Mouse (Mus musculus) forebrain, embryonic 14.5 days (tissue): ENCODE results near the gene Cxcl17. TPM values are rescaled to one million over a fixed set of nuclear protein-coding genes. Genes with fewer than 3 reads are reported as not detected.

ENCODE experiments used
- ATAC-seq: fragments of 200-750 bp; cut with Nextera tagmentation; 2 replicates; pipeline ENCODE4 v1.8.0; 2017; ENCODE audit warnings: mild to moderate bottlenecking, moderate library complexity
- DNase-seq: peaks from one replicate; pipeline ENCODE4 v3.0.0-alpha.2; 2015; ENCODE audit warnings: low spot score
- H3K27ac ChIP-seq: fragments of 300-500 bp; sonication (generic); 2 replicates; pipeline ENCODE4 v1.5.1; 2014; ENCODE audit warnings: low read depth, mild to moderate bottlenecking, control low read depth, low read length, moderate library complexity
- H3K27me3 ChIP-seq: fragments of 300-500 bp; sonication (generic); replicated peaks from 2 replicates; pipeline ENCODE4 v1.6.1; 2014; ENCODE audit warnings: low read length, control low read depth, mixed read lengths; ENCODE audit not compliant: control insufficient read depth, insufficient read depth
- H3K36me3 ChIP-seq: fragments of 300-500 bp; sonication (generic); 2 replicates; pipeline ENCODE4 v1.6.1; 2014; ENCODE audit warnings: low read length, control low read depth; ENCODE audit not compliant: control insufficient read depth, insufficient read depth
- H3K4me1 ChIP-seq: fragments of 300-500 bp; sonication (generic); 2 replicates; pipeline ENCODE4 v1.6.1; 2014; ENCODE audit warnings: antibody characterized with exemption, low read length, control low read depth; ENCODE audit not compliant: control insufficient read depth, insufficient read depth
- H3K4me2 ChIP-seq: fragments of 300-500 bp; sonication (generic); 2 replicates; pipeline ENCODE4 v1.6.1; 2014; ENCODE audit warnings: mild to moderate bottlenecking, control low read depth, low read length
- H3K4me3 ChIP-seq: fragments of 300-500 bp; sonication (generic); 2 replicates; pipeline ENCODE4 v1.5.1; 2014; ENCODE audit warnings: low read depth, low read length, control low read depth
- H3K9ac ChIP-seq: fragments of 300-500 bp; sonication (generic); 2 replicates; pipeline ENCODE4 v1.6.1; 2014; ENCODE audit warnings: mild to moderate bottlenecking, low read length, control low read depth, moderate library complexity
- H3K9me3 ChIP-seq: fragments of 300-500 bp; sonication (generic); replicated peaks from 2 replicates; pipeline ENCODE4 v1.6.1; 2016; ENCODE audit warnings: low read length, control low read depth, mixed read lengths; ENCODE audit not compliant: control insufficient read depth
- WGBS: fragments of 180-500 bp; shearing (Covaris S2); extraction: QIAGEN DNeasy Blood & Tissue Kit; methylation state at CpG from one replicate; pipeline ENCODE4 v1.1.7; 2014; 5-methylcytosine and 5-hydroxymethylcytosine counted together
- polyA plus RNA-seq: library from polyadenylated mRNA; unstranded; fragments of >200 nt; fragmentation: Nextera tagmentation; extraction: Ambion mirVana; gene quantifications from 2 replicates; pipeline ENCODE4 v1.2.1, GENCODE M21; 2014

Cxcl17 gene
- polyA plus RNA-seq, 1 experiment from 2014 or later = not detected

- peak; percentile 98 for DNase-seq
- H3K36me3 ChIP-seq = no peaks in the 10 kb centered on the region
- peak overlapping the region; percentile 56 for H3K4me3 ChIP-seq
These were observed 16.8 kb downstream of the Cxcl17 start for GRCm38 (mm10) chr7:25395558-25396521.

DNA sequence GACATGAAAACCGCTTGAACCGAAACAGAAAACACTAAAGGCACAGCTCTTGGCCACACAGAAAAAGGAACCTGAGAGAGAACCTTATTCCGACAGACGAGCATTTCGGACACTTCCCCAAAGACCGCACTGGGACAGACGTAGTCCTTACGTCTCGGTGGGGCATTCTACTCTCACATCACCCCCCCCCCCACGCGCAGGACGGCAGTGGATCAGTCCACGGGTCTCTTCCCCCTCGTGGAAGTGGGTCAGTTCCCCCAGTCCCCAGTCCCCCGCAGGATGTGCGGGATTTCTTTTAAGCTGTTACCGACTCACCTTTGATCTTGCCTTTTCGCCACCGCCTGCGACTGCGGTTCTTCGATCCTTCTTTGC, 17.5 kb downstream of the Cxcl17 start:
- DNase-seq = no peak
- 2% methylated on average over 21 of the region's 22 CpGs for WGBS

More at GRCm38 (mm10) chr7:25395558-25396521, 16.8 kb downstream of the Cxcl17 start:
- peak overlapping the region; percentile 62 for H3K4me2 ChIP-seq
- H3K27ac ChIP-seq = peak overlapping the region; percentile 22; the same call in 1 of the 2 replicates
- peak overlapping the region; percentile 73 for H3K9ac ChIP-seq
- H3K27me3 ChIP-seq = no peaks in the 10 kb centered on the region
- H3K4me1 ChIP-seq = peaks cover 14% of the 10 kb centered on the region
- peak; percentile 98 for ATAC-seq
- 7% methylated on average over 50 of the region's 52 CpGs for WGBS
- H3K9me3 ChIP-seq = no peaks in the 10 kb centered on the region

DNA sequence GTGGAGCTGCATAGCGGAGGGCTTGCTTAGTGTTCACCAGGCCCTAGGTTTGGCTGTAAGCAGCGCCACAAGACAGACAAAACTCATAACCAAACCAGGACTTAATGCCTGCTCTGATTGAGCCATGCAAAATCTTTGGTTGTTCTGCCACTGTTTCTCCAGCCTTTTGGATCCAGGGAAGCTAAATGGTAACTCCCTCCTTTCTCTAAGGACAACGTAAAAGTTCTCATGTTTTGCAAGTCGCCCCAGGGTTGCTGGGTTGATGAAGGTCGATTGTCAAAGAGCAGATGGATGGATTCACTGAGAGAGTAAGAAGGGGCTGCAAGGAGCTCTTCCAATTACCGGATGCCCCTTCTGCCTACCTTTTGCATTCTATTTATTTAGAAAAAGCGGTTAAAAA, 17.9 kb downstream of the Cxcl17 start:
- H3K4me2 ChIP-seq = peak overlapping the region; percentile 62
- peak overlapping the region; percentile 73 for H3K9ac ChIP-seq
- ATAC-seq (no peak), DNase-seq (no peak)
- no peak overlapping the region for H3K27ac ChIP-seq
- no peaks in the 10 kb centered on the region for H3K9me3 ChIP-seq
- peak overlapping the region; percentile 56 for H3K4me3 ChIP-seq
- no peaks in the 10 kb centered on the region for H3K36me3 ChIP-seq
- no peaks in the 10 kb centered on the region for H3K27me3 ChIP-seq
- 16% methylated on average over 7 of the region's 7 CpGs for WGBS
- H3K4me1 ChIP-seq = peaks cover 14% of the 10 kb centered on the region

More for the DNA sequence above, 17.5 kb downstream of the Cxcl17 start:
- no peaks in the 10 kb centered on the region for H3K27me3 ChIP-seq
- no peak for ATAC-seq
- H3K27ac ChIP-seq = no peak overlapping the region; the same call in 1 of the 2 replicates
- peaks cover 14% of the 10 kb centered on the region for H3K4me1 ChIP-seq
- peak overlapping the region; percentile 62 for H3K4me2 ChIP-seq
- H3K4me3 ChIP-seq = peak overlapping the region; percentile 56
- no peaks in the 10 kb centered on the region for H3K36me3 ChIP-seq
- H3K9me3 ChIP-seq = no peaks in the 10 kb centered on the region
- H3K9ac ChIP-seq = peak overlapping the region; percentile 73

DNA sequence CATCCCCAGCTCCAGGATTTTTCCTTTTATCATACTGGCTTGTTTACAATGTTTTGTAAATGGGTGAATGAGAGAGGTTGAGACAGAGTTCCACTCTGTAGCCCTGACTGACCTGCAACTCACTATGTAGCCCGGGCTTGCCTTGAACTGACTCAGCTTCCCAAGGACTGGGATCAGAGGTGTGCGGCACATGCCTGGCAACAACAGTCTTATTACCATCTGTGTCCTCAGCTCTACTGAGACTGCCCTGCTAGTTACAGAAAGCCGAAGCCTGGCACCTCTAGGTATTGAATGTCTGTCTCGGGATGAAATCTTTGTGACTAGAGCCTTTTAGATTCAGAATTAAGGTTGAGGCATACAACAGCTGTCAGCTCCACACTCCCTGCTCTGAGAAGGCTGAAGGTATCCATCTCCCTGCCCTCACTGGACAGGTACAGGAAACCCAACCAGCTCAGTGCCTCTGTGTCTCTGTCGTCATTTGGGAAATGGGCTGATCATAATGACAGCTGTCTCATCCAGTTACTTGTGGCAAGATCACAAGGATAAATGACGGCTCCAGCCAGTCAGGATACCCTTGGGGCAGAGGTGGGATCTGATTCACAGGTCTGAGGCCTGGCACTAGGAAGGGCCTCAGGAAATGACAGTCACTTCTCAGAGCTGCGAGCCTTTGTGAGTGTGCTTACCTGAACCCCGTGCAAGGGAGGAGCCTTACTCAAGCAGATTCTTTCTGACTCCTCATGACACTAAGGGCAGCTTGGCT, 19.1 kb downstream of the Cxcl17 start:
- peaks cover 14% of the 10 kb centered on the region for H3K4me1 ChIP-seq
- H3K9me3 ChIP-seq = no peaks in the 10 kb centered on the region
- 76% methylated on average over 8 of the region's 8 CpGs for whole genome bisulfite sequencing
- peak overlapping the region; percentile 56; the same call in 1 of the 2 replicates for H3K4me3 ChIP-seq
- H3K27me3 ChIP-seq = no peaks in the 10 kb centered on the region
- H3K36me3 ChIP-seq = peaks cover 2% of the 10 kb centered on the region; the same call in 1 of the 2 replicates
- DNase-seq (no peak), ATAC-seq (no peak)
- peak overlapping the region; percentile 62 for H3K4me2 ChIP-seq
- H3K9ac ChIP-seq = peak overlapping the region; percentile 0
- H3K27ac ChIP-seq = no peak overlapping the region

- Histone ChIP-seq H3K4me3 (no peak overlapping the region), H3K9ac (peak overlapping the region; percentile 29; the same call in 1 of the 2 replicates), H3K36me3 (peaks cover 9% of the 10 kb centered on the region), H3K4me2 (no peak overlapping the region), H3K27ac (no peak overlapping the region), H3K4me1 (peaks cover 14% of the 10 kb centered on the region), H3K27me3 (no peaks in the 10 kb centered on the region), H3K9me3 (no peaks in the 10 kb centered on the region)
- WGBS = 28% methylated on average over 7 of the region's 7 CpGs
- no peak for DNase-seq
- ATAC-seq = no peak
These were observed 19.8 kb downstream of the Cxcl17 start for GRCm38 (mm10) chr7:25392851-25393250.

- WGBS = 59% methylated on average over 2 of the region's 2 CpGs
- Histone ChIP-seq H3K9me3 (no peaks in the 10 kb centered on the region), H3K36me3 (peaks cover 18% of the 10 kb centered on the region), H3K4me1 (peaks cover 14% of the 10 kb centered on the region), H3K27ac (no peak overlapping the region), H3K9ac (0 out of 2 replicates have a peak overlapping the region, but pooled peaks have one; percentile 1), H3K4me3 (no peak overlapping the region), H3K27me3 (no peaks in the 10 kb centered on the region), H3K4me2 (no peak overlapping the region)
- no peak for ATAC-seq
- DNase-seq = no peak
These were observed 20.7 kb downstream of the Cxcl17 start for GRCm38 (mm10) chr7:25391856-25392453.

DNA sequence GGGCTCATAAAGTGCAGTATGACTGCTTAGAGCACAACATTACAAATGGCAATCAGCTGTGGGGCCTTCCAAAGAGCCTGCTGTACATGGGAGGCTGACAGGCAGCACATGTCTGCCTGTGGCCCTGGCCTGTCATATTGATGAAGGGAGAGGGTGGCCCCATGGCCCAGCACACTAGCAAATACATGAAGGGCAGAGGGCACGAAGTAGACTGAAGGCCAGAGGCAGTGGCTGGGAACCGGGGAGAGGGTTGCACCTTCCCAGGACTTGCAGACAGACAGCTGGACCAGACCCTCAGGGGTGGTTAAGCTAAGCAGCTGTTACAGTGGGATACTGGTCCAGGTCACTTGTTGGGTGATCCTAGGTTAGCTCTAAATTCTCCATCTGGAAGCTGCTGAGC, 21.7 kb downstream of the Cxcl17 start:
- H3K27ac ChIP-seq = no peak overlapping the region
- DNase-seq (no peak), ATAC-seq (no peak)
- 64% methylated on average over 2 of the region's 2 CpGs for WGBS
- H3K27me3 ChIP-seq = no peaks in the 10 kb centered on the region
- no peak overlapping the region for H3K4me3 ChIP-seq
- peak overlapping the region; percentile 2; the same call in 1 of the 2 replicates for H3K9ac ChIP-seq
- H3K4me2 ChIP-seq = no peak overlapping the region
- peaks cover 12% of the 10 kb centered on the region for H3K4me1 ChIP-seq
- peaks cover 28% of the 10 kb centered on the region for H3K36me3 ChIP-seq
- H3K9me3 ChIP-seq = no peaks in the 10 kb centered on the region

DNA sequence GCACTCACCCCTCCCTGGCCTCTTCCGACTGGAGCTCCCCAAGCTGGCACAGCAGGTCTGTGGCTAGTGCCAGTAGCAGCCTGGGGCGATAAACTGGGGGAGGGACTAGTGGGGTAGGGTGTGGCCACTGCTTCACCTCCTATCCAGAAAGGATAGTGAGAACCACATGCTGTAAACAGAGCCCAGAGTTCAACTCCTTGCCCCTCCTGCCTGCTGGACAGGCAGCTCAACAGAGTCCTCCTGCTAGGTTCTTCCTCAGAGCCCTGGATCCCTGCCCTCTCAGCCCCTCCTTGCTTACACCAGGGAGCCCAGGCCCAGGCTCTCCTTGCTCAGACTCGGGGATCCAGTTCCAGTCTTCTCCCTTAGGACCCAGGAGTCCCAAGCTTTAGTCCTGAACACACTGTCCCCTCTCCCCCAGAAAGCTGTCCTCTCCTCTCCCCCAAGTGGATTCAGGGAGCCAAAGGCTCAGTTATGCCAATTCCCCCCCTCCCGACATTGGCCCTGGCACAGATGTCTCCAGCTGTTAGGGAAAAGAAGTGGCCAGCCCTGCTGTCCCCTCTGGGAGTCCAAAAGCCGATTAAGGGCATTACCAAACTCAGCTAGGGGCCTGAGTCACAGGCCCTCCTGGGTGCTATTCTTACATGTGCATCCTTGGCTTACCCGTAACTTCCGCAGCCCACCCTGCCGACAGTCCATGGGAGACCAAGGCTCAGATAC, 22.5 kb downstream of the Cxcl17 start:
- Histone ChIP-seq H3K9me3 (no peaks in the 10 kb centered on the region), H3K4me1 (peaks cover 12% of the 10 kb centered on the region), H3K4me3 (no peak overlapping the region), H3K9ac (no peak overlapping the region; the same call in 1 of the 2 replicates), H3K36me3 (peaks cover 35% of the 10 kb centered on the region), H3K27ac (no peak overlapping the region), H3K27me3 (no peaks in the 10 kb centered on the region), H3K4me2 (no peak overlapping the region)
- 40% methylated on average over 8 of the region's 8 CpGs for WGBS
- DNase-seq (no peak), ATAC-seq (no peak)
